Mouse (Mus musculus) lung, postnatal 25 days (tissue): ENCODE measurements at regions not wholly inside any gene's neighbourhood (a gene's known extent, or its start where the extent isn't known, plus 50 kb on each side); places are given as distances from the start of the nearest gene placed in this dataset.

Source experiments
- DNase-seq: peaks from one replicate; pipeline ENCODE4 v3.0.0; 2022; ENCODE audit warnings: low spot score

DNA sequence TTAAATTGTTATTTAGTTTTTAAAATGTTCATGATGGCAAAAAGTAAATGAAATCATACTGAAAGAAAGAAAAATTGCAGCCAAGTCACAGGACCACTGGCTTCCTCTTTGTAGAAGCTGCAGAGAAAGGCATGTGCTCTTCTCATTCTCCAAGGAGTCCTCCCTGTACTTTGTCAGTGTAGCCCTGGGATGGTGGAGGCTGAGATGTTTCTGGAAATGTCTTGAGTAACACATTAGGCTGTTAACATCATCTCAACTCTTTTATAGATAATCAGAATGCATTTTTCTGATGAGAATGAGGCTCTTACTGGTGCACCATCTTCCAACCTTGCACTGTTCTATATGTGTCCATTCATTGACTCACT lies 128.3 kb upstream of the Tle1 start:
- no peak for DNase-seq

DNA sequence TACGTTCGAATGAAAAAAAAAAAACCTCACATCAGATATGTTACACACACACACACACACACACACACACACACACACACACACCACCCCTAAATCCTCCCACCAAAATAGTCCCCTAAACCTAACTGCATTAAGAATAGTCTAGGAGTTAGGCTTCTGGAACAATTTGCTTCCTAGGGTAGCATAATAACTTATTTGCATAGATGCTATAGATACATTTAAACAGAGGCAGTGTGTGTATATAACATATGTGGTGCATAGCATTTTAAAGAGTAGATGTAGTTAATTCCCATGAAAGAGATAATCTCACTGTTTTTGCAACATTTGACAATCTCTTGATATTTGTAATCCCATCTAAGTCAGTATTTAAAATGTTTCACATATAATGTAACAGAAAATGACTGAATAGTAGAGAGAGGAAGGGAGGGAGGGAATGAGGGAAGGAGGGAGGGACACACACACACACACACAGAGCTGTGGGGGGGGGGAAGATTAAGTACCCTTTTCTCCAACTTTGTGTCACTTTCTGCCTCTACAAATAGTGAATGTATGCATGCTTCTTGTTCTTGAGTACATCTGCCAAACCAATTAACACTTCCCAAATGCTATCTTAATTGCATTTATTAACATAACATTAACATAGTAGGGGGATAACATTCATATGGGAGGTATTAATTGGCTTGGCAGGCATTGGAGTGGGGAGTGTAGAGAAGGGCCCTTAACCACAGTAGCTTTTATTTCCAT lies 127.7 kb upstream of the Tle1 start:
- DNase-seq, result no peak

DNA sequence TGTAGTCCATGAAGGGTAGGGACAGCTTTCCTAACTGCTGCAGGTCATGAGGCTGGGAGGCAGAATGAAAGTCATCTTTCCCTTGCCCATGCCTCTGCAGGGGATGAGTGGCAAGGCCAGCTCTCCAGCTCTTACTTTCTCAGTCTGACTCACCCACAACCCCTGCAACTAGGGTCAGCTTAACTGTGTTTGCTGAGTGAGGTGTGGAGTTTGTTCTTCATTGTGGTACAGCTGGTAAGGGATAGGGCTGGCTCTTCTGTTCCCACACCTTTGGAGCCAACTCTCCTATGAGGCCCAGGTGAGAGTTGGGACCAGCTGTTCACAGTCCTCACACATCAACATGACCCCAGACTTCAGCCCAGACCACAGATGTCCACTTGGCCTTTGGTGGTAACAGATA lies 124.2 kb upstream of the Tle1 start:
- no peak for DNase-seq

DNA sequence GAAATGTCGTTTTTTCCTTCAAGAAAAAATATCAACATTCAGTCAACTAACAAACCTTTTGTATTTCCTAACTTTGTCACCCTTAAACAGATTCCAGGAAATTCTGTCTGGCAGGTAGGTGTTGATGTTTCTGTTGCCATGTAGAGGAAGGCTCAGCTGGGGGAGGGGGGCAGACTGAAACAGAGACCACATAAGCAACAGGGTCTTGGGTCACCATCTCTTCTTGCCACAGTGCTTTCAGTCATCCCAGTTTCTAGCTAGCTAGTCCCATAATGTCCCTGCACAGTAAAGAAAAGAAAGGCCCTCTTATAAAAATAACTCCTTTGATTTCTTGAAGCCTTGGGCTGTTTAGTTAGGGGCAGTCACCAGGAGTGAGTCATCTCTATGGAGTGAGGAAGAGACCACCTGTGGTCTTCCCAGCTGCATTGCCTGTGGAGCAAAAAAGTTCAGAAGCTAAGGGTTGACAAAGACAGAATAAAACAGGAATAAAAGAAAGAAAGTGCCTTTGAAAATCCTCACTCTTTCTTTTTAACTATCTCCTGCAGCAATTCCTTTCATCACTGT lies 84.5 kb upstream of the Tle1 start:
- no peak for DNase-seq

DNA sequence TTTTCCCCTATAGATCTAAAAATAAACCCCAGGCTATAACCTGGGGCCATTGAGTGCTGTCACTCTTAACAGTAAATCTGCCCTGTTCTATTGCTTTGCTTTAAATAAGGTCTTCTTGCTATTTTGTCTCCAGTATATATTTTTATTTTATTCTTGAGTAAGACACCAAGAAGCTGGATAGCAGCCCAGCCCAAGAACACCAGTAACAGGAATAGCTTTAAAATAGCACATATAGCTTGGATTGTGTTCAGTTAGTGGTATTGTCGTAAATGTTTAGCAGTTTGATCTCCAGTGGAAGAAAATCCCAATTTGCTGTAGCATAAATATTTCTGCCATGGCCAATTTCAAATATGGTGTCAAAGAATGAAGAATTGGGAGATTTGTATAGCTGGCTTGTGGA lies 49.8 kb upstream of the Tle1 start:
- DNase-seq, result no peak
